Mouse (Mus musculus) heart, adult 2 months (tissue): ENCODE measurements around the gene Ndufa5.

Source experiments
- CTCF ChIP-seq: fragments of 200-600 bp; IDR thresholded peaks from 2 replicates; pipeline ENCODE4 v1.8.1; 2022; ENCODE audit warnings: antibody characterized with exemption, mild to moderate bottlenecking, moderate library complexity
- EP300 ChIP-seq: fragments of 200-500 bp; IDR thresholded peaks from 2 replicates; pipeline ENCODE4 v1.6.1; 2011; ENCODE audit warnings: low read depth, low read length, control low read depth; ENCODE audit not compliant: insufficient read depth
- POLR2A ChIP-seq: fragments of 200-500 bp; IDR thresholded peaks from 2 replicates; pipeline ENCODE4 v1.6.1; 2011; ENCODE audit warnings: mild to moderate bottlenecking, low read depth, low read length, control low read depth; ENCODE audit not compliant: insufficient read depth

- no peak for TF ChIP-seq CTCF
- TF ChIP-seq POLR2A: peak; percentile 91
- peak; percentile 85 for TF ChIP-seq EP300
Observed at GRCm38 (mm10) chr6:24527155-24528063, at the start of gene Ndufa5.
